Mouse (Mus musculus) lung, postnatal 0 days (tissue): ENCODE data around the gene Rab8a. TPM values are rescaled to one million over a fixed set of nuclear protein-coding genes. Genes with fewer than 3 reads are reported as not detected.

ENCODE experiments used
- ATAC-seq: fragments of 200-750 bp; cut with Nextera tagmentation; 2 replicates; pipeline ENCODE4 v1.8.0; 2017; ENCODE audit warnings: moderate library complexity
- DNase-seq: peaks from one replicate; pipeline ENCODE4 v3.0.0-alpha.2; 2016; ENCODE audit warnings: low spot score
- H3K27ac ChIP-seq: fragments of 300-500 bp; sonication (generic); 2 replicates; pipeline ENCODE4 v1.5.1; 2014; ENCODE audit warnings: antibody characterized with exemption, mild to moderate bottlenecking, low read length, mixed read lengths
- H3K27me3 ChIP-seq: fragments of 300-500 bp; sonication (generic); replicated peaks from 2 replicates; pipeline ENCODE4 v1.6.1; 2014; ENCODE audit warnings: low read length, mixed read lengths; ENCODE audit not compliant: insufficient read depth
- H3K36me3 ChIP-seq: fragments of 300-500 bp; sonication (generic); 2 replicates; pipeline ENCODE4 v1.6.1; 2014; ENCODE audit warnings: low read length, mixed read lengths; ENCODE audit not compliant: insufficient read depth
- H3K4me1 ChIP-seq: fragments of 300-500 bp; sonication (generic); 2 replicates; pipeline ENCODE4 v1.6.1; 2014; ENCODE audit warnings: antibody characterized with exemption, low read depth, low read length, mixed read lengths; ENCODE audit not compliant: insufficient read depth
- H3K4me2 ChIP-seq: fragments of 300-500 bp; sonication (generic); replicated peaks from 2 replicates; pipeline ENCODE4 v1.6.1; 2014; ENCODE audit warnings: low read depth, mild to moderate bottlenecking, low read length, moderate library complexity, mixed read lengths
- H3K4me3 ChIP-seq: fragments of 300-500 bp; sonication (generic); 2 replicates; pipeline ENCODE4 v1.5.1; 2014; ENCODE audit warnings: low read depth, low read length
- H3K9ac ChIP-seq: fragments of 300-500 bp; sonication (generic); replicated peaks from 2 replicates; pipeline ENCODE4 v1.6.1; 2014; ENCODE audit warnings: low read depth, mild to moderate bottlenecking
- H3K9me3 ChIP-seq: fragments of 300-500 bp; sonication (generic); 2 replicates; pipeline ENCODE4 v1.6.1; 2016; ENCODE audit warnings: low read length, mixed read lengths
- CTCF ChIP-seq: IDR thresholded peaks from 2 replicates; pipeline ENCODE4 v1.5.1; 2016; ENCODE audit warnings: antibody characterized with exemption, mild to moderate bottlenecking
- EP300 ChIP-seq: IDR thresholded peaks from 2 replicates; pipeline ENCODE4 v1.6.1; 2016; ENCODE audit warnings: antibody characterized with exemption, mild to moderate bottlenecking, control low read depth
- WGBS: fragments of 180-500 bp; shearing (Covaris S2); extraction: QIAGEN DNeasy Blood & Tissue Kit; methylation state at CpG from one replicate; pipeline ENCODE4 v1.1.7; 2014; 5-methylcytosine and 5-hydroxymethylcytosine counted together
- polyA plus RNA-seq: library from polyadenylated mRNA; unstranded; fragments of >200 nt; fragmentation: Nextera tagmentation; extraction: Ambion mirVana; gene quantifications from 2 replicates; pipeline ENCODE4 v1.2.1, GENCODE M21; 2015

Rab8a gene
- polyA plus RNA-seq, 1 experiment from 2014 or later, result 67.3 TPM

GRCm38 (mm10) chr8:72134756-72135445 is 26.1 kb upstream of the Rab8a start, which contains the start of gene Tpm4:
Gene Tpm4, plus strand, starts transcription at chr8:72134975.
- Histone ChIP-seq H3K36me3 (0 out of 2 replicates have a peak, but pooled peaks cover 3% of the 10 kb centered on the region), H3K27ac (peak within 1 kb of the TSS; percentile 99), H3K4me1 (peaks cover 8% of the 10 kb centered on the region; the same call in 1 of the 2 replicates), H3K27me3 (no peaks in the 10 kb centered on the region), H3K9me3 (no peaks in the 10 kb centered on the region), H3K4me3 (peak within 1 kb of the TSS; percentile 97), H3K4me2 (peak within 1 kb of the TSS; percentile 75), H3K9ac (peak within 1 kb of the TSS; percentile 99)
- under 1% methylated on average over 18 of the region's 49 CpGs for WGBS
- ATAC-seq (peak; percentile 83), DNase-seq (peak; percentile 86)
- TF ChIP-seq EP300, result no peak
- no peak for TF ChIP-seq CTCF

GRCm38 (mm10) chr8:72135446-72136301 is 25.3 kb upstream of the Rab8a start:
- Histone ChIP-seq H3K4me2 (peak overlapping the region; percentile 75), H3K9me3 (no peaks in the 10 kb centered on the region), H3K4me3 (peak overlapping the region; percentile 97), H3K4me1 (peaks cover 8% of the 10 kb centered on the region; the same call in 1 of the 2 replicates), H3K9ac (peak overlapping the region; percentile 99), H3K27me3 (no peaks in the 10 kb centered on the region), H3K27ac (peak overlapping the region; percentile 99), H3K36me3 (0 out of 2 replicates have a peak, but pooled peaks cover 7% of the 10 kb centered on the region)
- TF ChIP-seq CTCF (peak; percentile 49), EP300 (no peak)
- ATAC-seq (peak; percentile 53), DNase-seq (peak; percentile 74)
- WGBS, result under 1% methylated on average over 43 of the region's 62 CpGs

- peak; percentile 77 for ATAC-seq
- Histone ChIP-seq H3K27me3 (no peaks in the 10 kb centered on the region), H3K4me3 (peak overlapping the region; percentile 97), H3K27ac (peak overlapping the region; percentile 99), H3K9me3 (no peaks in the 10 kb centered on the region), H3K4me1 (peaks cover 8% of the 10 kb centered on the region; the same call in 1 of the 2 replicates), H3K36me3 (peaks cover 13% of the 10 kb centered on the region; the same call in 1 of the 2 replicates), H3K4me2 (peak overlapping the region; percentile 75), H3K9ac (peak overlapping the region; percentile 99)
- peak; percentile 99 for DNase-seq
- under 1% methylated on average over 18 of the region's 18 CpGs for WGBS
- no peak for TF ChIP-seq CTCF
- TF ChIP-seq EP300, result peak; percentile 90
Measured at GRCm38 (mm10) chr8:72136302-72136978, 24.6 kb upstream of the Rab8a start.

- Histone ChIP-seq H3K4me2 (peak overlapping the region; percentile 75), H3K4me1 (peaks cover 8% of the 10 kb centered on the region; the same call in 1 of the 2 replicates), H3K9ac (no peak overlapping the region; the same call in 1 of the 2 replicates), H3K27me3 (no peaks in the 10 kb centered on the region), H3K4me3 (peak overlapping the region; percentile 97), H3K27ac (peak overlapping the region; percentile 99; the same call in 1 of the 2 replicates), H3K9me3 (no peaks in the 10 kb centered on the region), H3K36me3 (peaks cover 21% of the 10 kb centered on the region)
- TF ChIP-seq EP300, result no peak
- TF ChIP-seq CTCF, result no peak
- DNase-seq (no peak), ATAC-seq (no peak)
- WGBS, result 78% methylated on average over 2 of the region's 2 CpGs
Measured at GRCm38 (mm10) chr8:72137431-72137830, 23.6 kb upstream of the Rab8a start.

- Histone ChIP-seq H3K9ac (no peak overlapping the region), H3K4me2 (no peak overlapping the region), H3K4me3 (no peak overlapping the region), H3K4me1 (peaks cover 8% of the 10 kb centered on the region; the same call in 1 of the 2 replicates), H3K27me3 (no peaks in the 10 kb centered on the region), H3K36me3 (peaks cover 30% of the 10 kb centered on the region), H3K9me3 (no peaks in the 10 kb centered on the region), H3K27ac (no peak overlapping the region)
- DNase-seq (no peak), ATAC-seq (no peak)
- WGBS, result 95% methylated on average over 5 of the region's 5 CpGs
- no peak for TF ChIP-seq CTCF
- TF ChIP-seq EP300, result no peak
Measured at GRCm38 (mm10) chr8:72138456-72138855, 22.5 kb upstream of the Rab8a start.
